Mouse (Mus musculus) thymus, postnatal 25 days (tissue): ENCODE results near the gene Snrpa.
A peak's percentile ranks its signal among the peaks of the same experiment; 100 is the strongest.

Experiments used
- DNase-seq: peaks from one replicate; pipeline ENCODE4 v3.0.0; 2022

Snrpa gene

GRCm38 (mm10) chr7:27195681-27196611 is at the start of gene Snrpa, which contains the start of gene BC024978:
Gene Snrpa, minus strand, starts transcription at chr7:27196271.
Gene BC024978, plus strand, starts transcription at chr7:27195781.
- peak; percentile 92 for DNase-seq

GRCm38 (mm10) chr7:27244088-27244487 is 48.0 kb upstream of the Snrpa start:
- DNase-seq = peak; percentile 22

GRCm38 (mm10) chr7:27243211-27243610 is 47.1 kb upstream of the Snrpa start:
- DNase-seq = no peak

- DNase-seq = no peak
Observed at GRCm38 (mm10) chr7:27238568-27238967, 42.5 kb upstream of the Snrpa start.

- no peak for DNase-seq
Observed at GRCm38 (mm10) chr7:27237527-27237926, 41.5 kb upstream of the Snrpa start.

- no peak for DNase-seq
Observed at GRCm38 (mm10) chr7:27235726-27236125, 39.7 kb upstream of the Snrpa start.

GRCm38 (mm10) chr7:27233300-27233699 is 37.2 kb upstream of the Snrpa start:
- no peak for DNase-seq

GRCm38 (mm10) chr7:27232781-27233281 is 36.8 kb upstream of the Snrpa start, which contains the start of gene Coq8b:
Gene Coq8b, plus strand, starts transcription at chr7:27233023.
- DNase-seq = peak; percentile 93

- DNase-seq = no peak
Observed at GRCm38 (mm10) chr7:27231693-27232331, 35.7 kb upstream of the Snrpa start.

GRCm38 (mm10) chr7:27230781-27231180 is 34.7 kb upstream of the Snrpa start:
- no peak for DNase-seq

GRCm38 (mm10) chr7:27228865-27229264 is 32.8 kb upstream of the Snrpa start:
- no peak for DNase-seq

- peak; percentile 90 for DNase-seq
Observed at GRCm38 (mm10) chr7:27228281-27228821, 32.3 kb upstream of the Snrpa start, which contains the start of gene Itpkc. Gene Itpkc, minus strand, starts transcription at chr7:27228661.

GRCm38 (mm10) chr7:27227676-27228075 is 31.6 kb upstream of the Snrpa start:
- no peak for DNase-seq

GRCm38 (mm10) chr7:27227276-27227675 is 31.2 kb upstream of the Snrpa start:
- DNase-seq = no peak

- no peak for DNase-seq
Observed at GRCm38 (mm10) chr7:27224877-27225575, 29.0 kb upstream of the Snrpa start.

GRCm38 (mm10) chr7:27222538-27222937 is 26.5 kb upstream of the Snrpa start:
- DNase-seq = no peak

GRCm38 (mm10) chr7:27221939-27222338 is 25.9 kb upstream of the Snrpa start:
- no peak for DNase-seq

GRCm38 (mm10) chr7:27219937-27220336 is 23.9 kb upstream of the Snrpa start:
- DNase-seq = no peak

GRCm38 (mm10) chr7:27218586-27218985 is 22.5 kb upstream of the Snrpa start:
- DNase-seq = no peak

GRCm38 (mm10) chr7:27212626-27213025 is 16.6 kb upstream of the Snrpa start:
- no peak for DNase-seq

GRCm38 (mm10) chr7:27203730-27204449 is 7.8 kb upstream of the Snrpa start:
- DNase-seq = no peak

GRCm38 (mm10) chr7:27198779-27199178 is 2.7 kb upstream of the Snrpa start:
- no peak for DNase-seq
